Mouse (Mus musculus) MEL (cell line): Measurements from ENCODE around the gene Gnas. TPM values are rescaled to one million over a fixed set of nuclear protein-coding genes. Genes with fewer than 3 reads are reported as not detected.
A peak's percentile ranks its signal among the peaks of the same experiment; 100 is the strongest.

Experiments
- DNase-seq: peaks from one replicate; pipeline ENCODE4 v3.0.0; 2011; ENCODE audit warnings: low read depth, low spot score
- H3K27ac ChIP-seq: 2 replicates; pipeline ENCODE4 v1.5.1; 2012; ENCODE audit warnings: low read depth, mild to moderate bottlenecking, control low read depth, low read length, moderate library complexity; ENCODE audit not compliant: control insufficient read depth
- H3K27me3 ChIP-seq, 2 experiments: fragments of 150-350 bp in 1 of 2; sonication (generic) in 1 of 2; 2 replicates each; pipeline ENCODE4 v1.6.1; 2012; ENCODE audit warnings: low read length in 2 of 2, mild to moderate bottlenecking in 2 of 2, improper control_type of control experiment in 1 of 2, moderate library complexity in 1 of 2; ENCODE audit not compliant: insufficient read depth in 2 of 2, control insufficient read depth in 1 of 2
- H3K36me3 ChIP-seq, 2 experiments: 2 replicates each; pipeline ENCODE4 v1.6.1; 2012 to 2014; ENCODE audit warnings: low read length in 2 of 2, improper control_type of control experiment in 1 of 2, inconsistent platforms in 1 of 2, mild to moderate bottlenecking in 1 of 2; ENCODE audit not compliant: insufficient read depth in 2 of 2, control insufficient read depth in 1 of 2
- H3K4me1 ChIP-seq, 2 experiments: fragments of 150-350 bp in 1 of 2; sonication (generic) in 1 of 2; 2 replicates each; pipeline ENCODE4 v1.6.1; 2012; ENCODE audit warnings: low read length in 2 of 2, improper control_type of control experiment in 1 of 2, mild to moderate bottlenecking in 1 of 2; ENCODE audit not compliant: insufficient read depth in 2 of 2, control insufficient read depth in 1 of 2
- H3K4me3 ChIP-seq, 2 experiments: fragments of 150-350 bp in 1 of 2; sonication (generic) in 1 of 2; 2 replicates each; pipeline ENCODE4 v1.5.1; 2012; ENCODE audit warnings: low read depth in 2 of 2, low read length in 2 of 2, mild to moderate bottlenecking in 2 of 2, moderate library complexity in 2 of 2, control low read depth in 1 of 2, improper control_type of control experiment in 1 of 2; ENCODE audit not compliant: control insufficient read depth in 1 of 2, insufficient read depth in 1 of 2
- H3K79me2 ChIP-seq: 2 replicates; pipeline ENCODE4 v1.6.1; 2012; ENCODE audit warnings: mild to moderate bottlenecking, low read length, moderate library complexity; ENCODE audit not compliant: control insufficient read depth, poor library complexity, insufficient read depth
- H3K9ac ChIP-seq: 2 replicates; pipeline ENCODE4 v1.6.1; 2012; ENCODE audit warnings: low read depth, mild to moderate bottlenecking, control low read depth, low read length, moderate library complexity; ENCODE audit not compliant: control insufficient read depth, poor library complexity, severe bottlenecking
- H3K9me3 ChIP-seq: fragments of 150-350 bp; sonication (generic); replicated peaks from 2 replicates; pipeline ENCODE4 v1.6.1; 2012; ENCODE audit warnings: mild to moderate bottlenecking, low read length, improper control_type of control experiment, moderate library complexity; ENCODE audit not compliant: insufficient read depth
- E2F4 ChIP-seq: IDR thresholded peaks from 2 replicates; pipeline ENCODE4 v1.6.1; 2011; ENCODE audit warnings: low read depth, low read length, improper control_type of control experiment, borderline replicate concordance
- ELF1 ChIP-seq: IDR thresholded peaks from 2 replicates; pipeline ENCODE4 v1.6.1; 2014; ENCODE audit warnings: low read depth, mild to moderate bottlenecking, inconsistent platforms, low read length, improper control_type of control experiment, moderate library complexity
- ETS1 ChIP-seq: IDR thresholded peaks from 2 replicates; pipeline ENCODE4 v1.6.1; 2012; ENCODE audit warnings: low read depth, mild to moderate bottlenecking, inconsistent platforms, low read length, improper control_type of control experiment, moderate library complexity
- GATA1 ChIP-seq: IDR thresholded peaks from 2 replicates; pipeline ENCODE4 v1.6.1; 2011; ENCODE audit warnings: low read depth, low read length, improper control_type of control experiment
- HCFC1 ChIP-seq: IDR thresholded peaks from 2 replicates; pipeline ENCODE4 v1.6.1; 2012; ENCODE audit warnings: low read depth, mild to moderate bottlenecking, inconsistent platforms, low read length, improper control_type of control experiment, moderate library complexity
- JUND ChIP-seq: IDR thresholded peaks from 2 replicates; pipeline ENCODE4 v1.6.1; 2011; ENCODE audit warnings: low read depth, mild to moderate bottlenecking, improper control_type of control experiment, low read length
- MAZ ChIP-seq: IDR thresholded peaks from 2 replicates; pipeline ENCODE4 v1.6.1; 2012; ENCODE audit warnings: low read depth, mild to moderate bottlenecking, inconsistent platforms, low read length, improper control_type of control experiment
- POLR2AphosphoS5 ChIP-seq: IDR thresholded peaks from 2 replicates; pipeline ENCODE4 v1.6.1; 2012; ENCODE audit warnings: low read depth, borderline replicate concordance, mild to moderate bottlenecking, inconsistent platforms, low read length, moderate library complexity, mixed read lengths
- RAD21 ChIP-seq: IDR thresholded peaks from 2 replicates; pipeline ENCODE4 v1.6.1; 2011; ENCODE audit warnings: mild to moderate bottlenecking, low read depth, low read length, improper control_type of control experiment
- RCOR1 ChIP-seq: IDR thresholded peaks from 2 replicates; pipeline ENCODE4 v1.6.1; 2012; ENCODE audit warnings: low read depth, mild to moderate bottlenecking, inconsistent platforms, low read length, improper control_type of control experiment
- TAL1 ChIP-seq: IDR thresholded peaks from 2 replicates; pipeline ENCODE4 v1.6.1; 2012; ENCODE audit warnings: mild to moderate bottlenecking, inconsistent platforms, low read length, moderate library complexity, mixed read lengths
- TCF12 ChIP-seq: IDR thresholded peaks from 2 replicates; pipeline ENCODE4 v1.6.1; 2014; ENCODE audit warnings: low read depth, mild to moderate bottlenecking, inconsistent platforms, low read length, improper control_type of control experiment, moderate library complexity
- UBTF ChIP-seq: IDR thresholded peaks from 2 replicates; pipeline ENCODE4 v1.6.1; 2012; ENCODE audit warnings: low read depth, mild to moderate bottlenecking, inconsistent platforms, low read length, improper control_type of control experiment, moderate library complexity, borderline replicate concordance; ENCODE audit not compliant: insufficient read depth
- USF2 ChIP-seq, 2 experiments: IDR thresholded peaks; 2 replicates each; pipeline ENCODE4 v1.6.1; 2011 to 2012; ENCODE audit warnings: improper control_type of control experiment in 2 of 2, low read length in 2 of 2, borderline replicate concordance in 1 of 2, inconsistent platforms in 1 of 2, low read depth in 1 of 2, mild to moderate bottlenecking in 1 of 2; ENCODE audit not compliant: insufficient read depth in 1 of 2
- ZNF384 ChIP-seq: IDR thresholded peaks from 2 replicates; pipeline ENCODE4 v1.6.1; 2012; ENCODE audit warnings: low read depth, mild to moderate bottlenecking, inconsistent platforms, low read length, improper control_type of control experiment
- polyA plus RNA-seq, 2 experiments: library from polyadenylated mRNA; stranded (reverse) in 1 of 2; unstranded in 1 of 2; fragments of >175 nt in 1 of 2; fragments of >200 nt in 1 of 2; gene quantifications; 2 replicates each; pipeline versions ENCODE4 v1.2.1 to v1.2.4; 2012; ENCODE audit warnings: low replicate concordance in 2 of 2, low read depth in 1 of 2; ENCODE audit not compliant: insufficient read length in 2 of 2, insufficient read depth in 1 of 2, missing spikeins in 1 of 2
- total RNA-seq: library from RNA; depleted of rRNA; stranded (reverse); fragments of 300-350 nt; gene quantifications from 2 replicates; pipeline ENCODE4 v1.2.3, GENCODE M21; 2012

The Gnas gene
- total and polyA plus RNA-seq, 3 experiments: 273 to 447 (median 383) TPM

GRCm38 (mm10) chr2:174334415-174334814, 50.3 kb downstream of the Gnas start:
- no peak for DNase-seq
- Histone ChIP-seq H3K27ac (no peak overlapping the region), H3K79me2 (peaks cover 72% of the 10 kb centered on the region), H3K36me3 (peaks cover 4 to 18% of the 10 kb centered on the region in 2 experiments), H3K9ac (no peak overlapping the region), H3K4me3 (no peak overlapping the region), H3K27me3 (no peaks in the 10 kb centered on the region), H3K9me3 (no peaks in the 10 kb centered on the region), H3K4me1 (peaks cover 2 to 7% of the 10 kb centered on the region in 2 experiments; a peak in 2 of 4 replicates)
- TF ChIP-seq HCFC1: no peak
- TF ChIP-seq UBTF: no peak
- no peak for TF ChIP-seq RCOR1
- TF ChIP-seq ETS1: no peak
- no peak for TF ChIP-seq MAZ
- TF ChIP-seq E2F4: no peak
- TF ChIP-seq TAL1: no peak
- TF ChIP-seq POLR2AphosphoS5: no peak
- TF ChIP-seq GATA1: no peak
- no peak for TF ChIP-seq RAD21
- no peak for TF ChIP-seq ZNF384
- no peak for TF ChIP-seq JUND
- no peak for TF ChIP-seq TCF12
- no peak for TF ChIP-seq ELF1

- no peak overlapping the region for H3K27ac ChIP-seq
- no peak overlapping the region for H3K9ac ChIP-seq
- H3K4me3 ChIP-seq: no peak overlapping the region
- H3K9me3 ChIP-seq: no peaks in the 10 kb centered on the region
- TF ChIP-seq GATA1: no peak
- TF ChIP-seq TAL1: no peak
- no peak for TF ChIP-seq RAD21
- no peak for TF ChIP-seq MAZ
- no peak for TF ChIP-seq RCOR1
- TF ChIP-seq USF2 (IDR thresholded peaks at IDR 0.05; ENCODE audit: borderline replicate concordance in 1 of 2, insufficient read depth in 1 of 2, low read depth in 1 of 2, low read length in 2 of 2): no peak
- H3K36me3 ChIP-seq: peaks cover 6 to 8% of the 10 kb centered on the region in 2 experiments
- H3K4me1 ChIP-seq: peaks cover 2% of the 10 kb centered on the region in 2 experiments; a peak in 1 of 4 replicates
- H3K79me2 ChIP-seq: peaks cover 54% of the 10 kb centered on the region
- no peaks in the 10 kb centered on the region for H3K27me3 ChIP-seq
- DNase-seq: peak; percentile 3
These were observed 53.2 kb downstream of the Gnas start for GRCm38 (mm10) chr2:174337275-174337674.
